9 mouse cellular contexts compared by ENCODE assay signal in genomic region chr1:180943032-180943644, GRCm38 (mm10). TPM values are rescaled to one million over a fixed set of nuclear protein-coding genes. Genes with fewer than 3 reads are reported as not detected.
DNase-seq lines count a peak whose midpoint lies in the region; ATAC-seq and TF ChIP-seq lines count a peak whose summit lies in the region.
"Had no signal": no experiment of that assay in that cellular context is flagged by ENCODE, and none has a peak within 500 bp of the region (broad histone marks: within the 10 kb centered on the region; RNA-seq: fewer than 3 reads in every experiment).

No protein-coding gene starts in this region.

- H3K9ac ChIP-seq in ES-Bruce4 (ENCODE audit: low read depth, poor library complexity, severe bottlenecking): peak overlapping the region; percentile 47
- H3K9ac ChIP-seq in limb, embryonic 13.5 days: peak overlapping the region; percentile 87
- H3K9ac ChIP-seq in stomach, embryonic 16.5 days (ENCODE audit: low read length): peak overlapping the region; percentile 93

- no peak for TF ChIP-seq POLR2A in ES-Bruce4 (IDR thresholded peaks at IDR 0.05; ENCODE audit: insufficient read depth, low read length)

- intact Hi-C loops in gastrocnemius, adult 2 months (cut with DNase I): loop anchor here (5.0 kb wide), 1 partner anchor 41 kb away; the partner anchor contains the start of gene Pycr2

- peak overlapping the region; percentile 97 for H3K27ac ChIP-seq in gastrocnemius, adult 2 months
- H3K27ac ChIP-seq in ES-Bruce4 (ENCODE audit: insufficient read depth, low read length): peak overlapping the region; percentile 2; the same call in 1 of the 2 replicates
- peak overlapping the region; percentile 77 for H3K27ac ChIP-seq in limb, embryonic 13.5 days
- H3K27ac ChIP-seq in stomach, embryonic 16.5 days (ENCODE audit: low read length): peak overlapping the region; percentile 96

- no peaks in the 10 kb centered on the region for H3K9me3 ChIP-seq in ES-Bruce4 (replicated peaks; ENCODE audit: control insufficient read depth, insufficient read depth, low read length, poor library complexity, severe bottlenecking)
- H3K9me3 ChIP-seq in limb, embryonic 13.5 days: no peaks in the 10 kb centered on the region
- no peaks in the 10 kb centered on the region for H3K9me3 ChIP-seq in stomach, embryonic 16.5 days (replicated peaks; ENCODE audit: control insufficient read depth, low read length)

- TF ChIP-seq CTCF in gastrocnemius, adult 2 months (IDR thresholded peaks at IDR 0.05): no peak
- TF ChIP-seq CTCF in ES-Bruce4 (IDR thresholded peaks at IDR 0.05; ENCODE audit: low read depth, low read length): no peak

- DNase-seq in gastrocnemius, adult 2 months: peak; percentile 54
- no peak for DNase-seq in gastrocnemius, postnatal 10 days
- peak; percentile 46 for DNase-seq in gastrocnemius, postnatal 25 days
- no peak for DNase-seq in urinary bladder, postnatal 4 days (ENCODE audit: low spot score in 2 of 2)
- no peak for DNase-seq in yolk sac, embryonic 10.5 days (ENCODE audit: low spot score)

- H3K27me3 ChIP-seq in ES-Bruce4 (ENCODE audit: control insufficient read depth, insufficient read depth, low read length, poor library complexity, severe bottlenecking): no peaks in the 10 kb centered on the region
- peaks cover 26% of the 10 kb centered on the region for H3K27me3 ChIP-seq in limb, embryonic 13.5 days
- H3K27me3 ChIP-seq in stomach, embryonic 16.5 days (ENCODE audit: control insufficient read depth, insufficient read depth, low read length): no peaks in the 10 kb centered on the region

- no peak for ATAC-seq in limb, embryonic 13.5 days (ENCODE audit: low FRiP score, low read depth)
- no peak for ATAC-seq in stomach, embryonic 16.5 days (ENCODE audit: insufficient read depth, low FRiP score)

- peak overlapping the region; percentile 96 for H3K4me3 ChIP-seq in gastrocnemius, adult 2 months
- H3K4me3 ChIP-seq in ES-Bruce4 (ENCODE audit: low read depth, low read length): peak overlapping the region; percentile 64
- H3K4me3 ChIP-seq in limb, embryonic 13.5 days: peak overlapping the region; percentile 90
- peak overlapping the region; percentile 97 for H3K4me3 ChIP-seq in stomach, embryonic 16.5 days (replicated peaks; ENCODE audit: low read length)

- peaks cover 10% of the 10 kb centered on the region for H3K4me1 ChIP-seq in ES-Bruce4 (ENCODE audit: control insufficient read depth, insufficient read depth, low read length)
- peaks cover 59% of the 10 kb centered on the region for H3K4me1 ChIP-seq in limb, embryonic 13.5 days
- peaks cover 44% of the 10 kb centered on the region for H3K4me1 ChIP-seq in stomach, embryonic 16.5 days (ENCODE audit: control insufficient read depth, insufficient read depth, low read length)

- 37% methylated on average over 11 of the region's 11 CpGs for WGBS in limb, embryonic 13.5 days
- 43% methylated on average over 11 of the region's 11 CpGs for WGBS in stomach, embryonic 16.5 days

- no peak for TF ChIP-seq EP300 in ES-Bruce4 (IDR thresholded peaks at IDR 0.05; ENCODE audit: insufficient read depth, low read depth, low read length)

- H3K36me3 ChIP-seq in ES-Bruce4 (ENCODE audit: control insufficient read depth, insufficient read depth, low read length, poor library complexity, severe bottlenecking): no peaks in the 10 kb centered on the region
- H3K36me3 ChIP-seq in limb, embryonic 13.5 days: peaks cover 8% of the 10 kb centered on the region
- H3K36me3 ChIP-seq in stomach, embryonic 16.5 days (ENCODE audit: control insufficient read depth, insufficient read depth, low read length): no peaks in the 10 kb centered on the region; the same call in 1 of the 2 replicates

- peak overlapping the region; percentile 87 for H3K4me2 ChIP-seq in limb, embryonic 13.5 days (replicated peaks)
- H3K4me2 ChIP-seq in stomach, embryonic 16.5 days (ENCODE audit: low read depth, low read length): peak overlapping the region; percentile 79

RNA-seq across cellular contexts. Expression of gene Tmem63a, which starts 1.0 kb away (rescaled TPM):
- 10 to 100 TPM; 13.9 to 14.5 TPM for total RNA-seq in gastrocnemius, adult 2 months (2021)
- total RNA-seq in gastrocnemius, postnatal 10 days (2021): 10 to 100 TPM; 13.2 to 16.2 TPM
- 26.9 and 27.7 TPM in 2 replicates for polyA plus RNA-seq in ES-Bruce4 (2011; ENCODE audit: insufficient read depth, insufficient read length, low read depth, missing spikeins)
- 10 to 100 TPM; 11.7 to 12.4 TPM for total RNA-seq in gastrocnemius, postnatal 25 days (2021)
- 16.2 and 17.7 TPM in 2 replicates for polyA plus RNA-seq in limb, embryonic 13.5 days (2015; fragmentation: Nextera tagmentation; extraction: Ambion mirVana)
- 29.2 and 35.3 TPM in 2 replicates for polyA plus RNA-seq in stomach, embryonic 16.5 days (2015; fragmentation: Nextera tagmentation; extraction: Ambion mirVana)

RNA-seq across cellular contexts. Expression of gene Lefty1, which starts 8.3 kb away (rescaled TPM):
- total RNA-seq in gastrocnemius, adult 2 months (2021): under 1 TPM; 0.22 to 0.33 TPM
- 1 to 10 TPM in 1 of 2 experiments, under 1 TPM in 1; 0.59 to 1.2 TPM for total RNA-seq in gastrocnemius, postnatal 10 days (2021)
- polyA plus RNA-seq in ES-Bruce4 (2011; ENCODE audit: insufficient read depth, insufficient read length, low read depth, missing spikeins): 53.2 and 60.3 TPM in 2 replicates
- under 1 TPM in 1 of 2 experiments, not detected in 1; 0.33 TPM for total RNA-seq in gastrocnemius, postnatal 25 days (2021)
- 1.8 and 2.2 TPM in 2 replicates for polyA plus RNA-seq in limb, embryonic 13.5 days (2015; fragmentation: Nextera tagmentation; extraction: Ambion mirVana)
- polyA plus RNA-seq in stomach, embryonic 16.5 days (2015; fragmentation: Nextera tagmentation; extraction: Ambion mirVana): 4.0 and 4.2 TPM in 2 replicates

RNA-seq across cellular contexts. Expression of gene Pycr2, which starts 39.0 kb away (rescaled TPM):
- 10 to 100 TPM; 10.3 to 11.7 TPM for total RNA-seq in gastrocnemius, adult 2 months (2021)
- 10 to 100 TPM; 19.9 to 20.6 TPM for total RNA-seq in gastrocnemius, postnatal 10 days (2021)
- polyA plus RNA-seq in ES-Bruce4 (2011; ENCODE audit: insufficient read depth, insufficient read length, low read depth, missing spikeins): 97.4 and 109 TPM in 2 replicates
- 10 to 100 TPM; 12.4 to 14.1 TPM for total RNA-seq in gastrocnemius, postnatal 25 days (2021)
- polyA plus RNA-seq in limb, embryonic 13.5 days (2015; fragmentation: Nextera tagmentation; extraction: Ambion mirVana): 112 and 113 TPM in 2 replicates
- polyA plus RNA-seq in stomach, embryonic 16.5 days (2015; fragmentation: Nextera tagmentation; extraction: Ambion mirVana): 99.6 and 105 TPM in 2 replicates

RNA-seq across cellular contexts. Expression of gene Lefty2, which starts 50.2 kb away (rescaled TPM):
- not detected for total RNA-seq in gastrocnemius, adult 2 months (2021)
- not detected for total RNA-seq in gastrocnemius, postnatal 10 days (2021)
- 117 and 124 TPM in 2 replicates for polyA plus RNA-seq in ES-Bruce4 (2011; ENCODE audit: insufficient read depth, insufficient read length, low read depth, missing spikeins)
- total RNA-seq in gastrocnemius, postnatal 25 days (2021): not detected
- 0.27 TPM in 2 replicates for polyA plus RNA-seq in limb, embryonic 13.5 days (2015; fragmentation: Nextera tagmentation; extraction: Ambion mirVana)
- polyA plus RNA-seq in stomach, embryonic 16.5 days (2015; fragmentation: Nextera tagmentation; extraction: Ambion mirVana): 0.35 TPM in 1 of 2 replicates, not detected in the other
- polyA plus RNA-seq: large intestine, adult 2 months had no signal

Comparison
In these comparisons a context has a peak if more than half of its experiments do, and no peak if none do; other contexts are left out.
1. DNase-seq: peak in gastrocnemius, adult 2 months (single experiment) and gastrocnemius, postnatal 25 days (single experiment); none in gastrocnemius, postnatal 10 days (single experiment), urinary bladder, postnatal 4 days (0 of 2) and yolk sac, embryonic 10.5 days (single experiment).
2. H3K27ac ChIP-seq: peak in every context shown above with its lines; median percentile 97 in gastrocnemius, adult 2 months; 96 in stomach, embryonic 16.5 days; 77 in limb, embryonic 13.5 days; 2 in ES-Bruce4.
3. Peak in every context shown above with its lines, with median percentiles within 50 percentile points of each other: H3K4me3 ChIP-seq and H3K9ac ChIP-seq.